Mouse (Mus musculus): ENCODE data around the gene Rfx7.

DNA sequence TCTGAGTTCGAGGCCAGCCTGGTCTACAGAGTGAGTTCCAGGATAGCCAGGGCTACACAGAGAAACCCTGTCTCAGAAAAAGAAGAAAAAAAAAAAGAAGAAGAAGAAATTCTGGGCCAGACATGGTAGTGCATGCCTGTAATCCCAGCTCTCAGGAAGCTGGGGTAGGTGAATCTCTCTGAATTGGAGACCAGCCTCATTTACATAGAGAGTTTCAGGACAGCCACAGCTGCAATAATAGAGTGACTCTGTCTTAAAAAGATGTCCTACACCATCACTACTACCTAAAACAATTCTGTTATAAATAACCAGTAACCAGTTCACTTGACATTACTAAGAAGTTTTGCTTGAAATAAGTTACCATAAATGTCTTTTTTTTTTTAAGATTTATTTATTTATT, 58.8 kb downstream of the Rfx7 start:
- no peak for TF ChIP-seq CTCF (IDR thresholded peaks at IDR 0.05; ENCODE audit: control insufficient read depth, insufficient read depth, low read length)
- TF ChIP-seq POLR2A (IDR thresholded peaks at IDR 0.05; ENCODE audit: borderline replicate concordance, control insufficient read depth, low read depth, low read length), result no peak
